Mouse (Mus musculus) E14TG2a.4 (cell line): Measurements from ENCODE around the gene Dnajc6.

Experiments used
- H3K27me3 ChIP-seq: 2 replicates; pipeline ENCODE4 v1.6.1; 2014; ENCODE audit warnings: low read length, control low read depth; ENCODE audit not compliant: insufficient read depth
- H3K36me3 ChIP-seq: 2 replicates; pipeline ENCODE4 v1.6.1; 2014; ENCODE audit warnings: low read length, control low read depth; ENCODE audit not compliant: insufficient read depth
- H3K4me1 ChIP-seq: replicated peaks from 2 replicates; pipeline ENCODE4 v1.6.1; 2014; ENCODE audit warnings: low read depth, low read length, control low read depth
- H3K4me3 ChIP-seq: replicated peaks from 2 replicates; pipeline ENCODE4 v1.5.1; 2014; ENCODE audit warnings: mild to moderate bottlenecking, low read length
- H3K9me3 ChIP-seq: 2 replicates; pipeline ENCODE4 v1.6.1; 2014; ENCODE audit warnings: low read length, control low read depth
- CTCF ChIP-seq: conservative IDR thresholded peaks from 2 replicates; pipeline ENCODE4 v1.5.1; 2014; ENCODE audit warnings: low read length
- NANOG ChIP-seq: IDR thresholded peaks from 2 replicates; pipeline ENCODE4 v1.6.1; 2014; ENCODE audit warnings: borderline replicate concordance, low read length, mixed read lengths
- POU5F1 ChIP-seq: IDR thresholded peaks from 2 replicates; pipeline ENCODE4 v1.6.1; 2014; ENCODE audit warnings: low read length, borderline replicate concordance

Gene Dnajc6

DNA sequence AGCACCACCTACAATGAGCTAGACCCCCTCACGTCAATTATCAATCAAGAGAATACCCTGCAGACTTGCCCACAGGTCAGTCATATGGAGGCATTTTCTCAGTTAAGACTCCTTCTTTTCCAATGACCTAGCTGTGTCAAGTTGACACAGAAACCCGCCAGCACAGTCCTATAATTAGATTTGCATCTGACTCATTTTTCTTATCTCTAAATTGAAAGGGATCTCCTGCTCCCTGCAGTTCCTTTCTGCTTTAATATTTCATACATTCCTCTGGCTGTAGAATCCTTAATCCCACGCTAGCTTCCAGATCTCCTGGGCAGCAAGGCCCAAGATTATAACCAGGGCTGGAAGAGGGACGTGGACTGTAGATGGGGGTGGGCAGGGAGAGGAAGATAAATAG lies 44.1 kb downstream of the Dnajc6 start:
- Histone ChIP-seq H3K4me1 (no peaks in the 10 kb centered on the region), H3K4me3 (no peak overlapping the region), H3K36me3 (peaks cover 20% of the 10 kb centered on the region), H3K9me3 (peaks cover 4% of the 10 kb centered on the region; the same call in 1 of the 2 replicates), H3K27me3 (no peaks in the 10 kb centered on the region)
- TF ChIP-seq POU5F1: no peak
- no peak for TF ChIP-seq CTCF
- TF ChIP-seq NANOG: no peak

- H3K4me3 ChIP-seq: peak overlapping the region; percentile 83
- TF ChIP-seq POU5F1 (no peak), CTCF (no peak), NANOG (no peak)
- no peaks in the 10 kb centered on the region for H3K36me3 ChIP-seq
- 0 out of 2 replicates have a peak, but pooled peaks cover 5% of the 10 kb centered on the region for H3K27me3 ChIP-seq
- peaks cover 26% of the 10 kb centered on the region for H3K4me1 ChIP-seq
- H3K9me3 ChIP-seq: no peaks in the 10 kb centered on the region
These were observed 53.6 kb downstream of the Dnajc6 start for GRCm38 (mm10) chr4:101549958-101550591.

DNA sequence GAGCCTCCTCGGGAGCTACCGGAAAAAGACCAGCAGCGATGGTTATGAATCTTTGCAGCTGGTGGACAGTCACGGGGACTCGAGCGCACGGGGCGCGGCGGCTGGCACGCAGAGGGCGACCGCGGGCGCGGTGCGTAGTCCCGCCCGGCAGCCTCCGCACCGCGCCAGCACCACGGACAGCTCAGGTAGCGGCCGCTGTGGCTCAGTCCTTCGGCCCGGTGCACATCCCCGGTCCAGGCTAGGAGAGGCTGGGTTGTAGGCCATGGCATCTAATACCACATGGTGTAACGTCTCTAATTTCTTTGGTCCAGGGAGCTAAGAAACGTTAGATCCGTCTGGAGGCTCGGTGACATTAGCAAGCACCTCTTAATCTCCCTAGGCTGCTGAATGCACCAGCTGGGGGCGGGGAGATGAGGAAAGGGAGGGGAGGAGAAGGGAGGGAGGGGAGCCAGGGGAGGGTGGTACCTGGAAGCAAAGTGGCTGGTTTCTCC lies 54.3 kb downstream of the Dnajc6 start:
- H3K9me3 ChIP-seq: no peaks in the 10 kb centered on the region
- H3K27me3 ChIP-seq: 0 out of 2 replicates have a peak, but pooled peaks cover 5% of the 10 kb centered on the region
- no peaks in the 10 kb centered on the region for H3K36me3 ChIP-seq
- H3K4me3 ChIP-seq: peak overlapping the region; percentile 83
- TF ChIP-seq CTCF: no peak
- TF ChIP-seq NANOG: no peak
- TF ChIP-seq POU5F1: no peak
- H3K4me1 ChIP-seq: peaks cover 26% of the 10 kb centered on the region

DNA sequence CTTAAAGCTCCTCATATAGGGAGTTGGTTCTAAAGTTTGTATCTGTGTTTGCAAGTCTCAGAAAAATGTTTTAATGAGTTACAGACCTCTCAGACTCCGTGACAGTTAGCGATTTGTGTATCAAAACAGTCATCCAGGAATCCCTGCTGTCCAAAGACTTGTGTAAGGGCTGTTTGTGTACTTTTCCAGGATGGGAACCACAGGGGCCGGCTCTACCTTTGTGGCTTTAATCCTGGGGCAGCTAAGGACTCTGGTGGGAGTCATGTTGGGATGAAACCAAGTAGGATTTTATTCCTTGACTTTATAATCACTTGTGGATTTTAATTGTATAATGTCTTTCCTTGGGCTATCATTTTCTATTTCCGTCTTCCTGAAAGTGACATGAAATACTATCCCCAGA lies 55.0 kb downstream of the Dnajc6 start:
- Histone ChIP-seq H3K27me3 (0 out of 2 replicates have a peak, but pooled peaks cover 5% of the 10 kb centered on the region), H3K4me3 (peak overlapping the region; percentile 83), H3K36me3 (no peaks in the 10 kb centered on the region), H3K4me1 (peaks cover 26% of the 10 kb centered on the region), H3K9me3 (no peaks in the 10 kb centered on the region)
- TF ChIP-seq POU5F1 (no peak), NANOG (no peak), CTCF (no peak)

GRCm38 (mm10) chr4:101552372-101552771 lies 55.9 kb downstream of the Dnajc6 start:
- H3K36me3 ChIP-seq: no peaks in the 10 kb centered on the region
- 0 out of 2 replicates have a peak, but pooled peaks cover 5% of the 10 kb centered on the region for H3K27me3 ChIP-seq
- TF ChIP-seq NANOG: no peak
- H3K4me3 ChIP-seq: no peak overlapping the region
- H3K4me1 ChIP-seq: peaks cover 26% of the 10 kb centered on the region
- H3K9me3 ChIP-seq: no peaks in the 10 kb centered on the region

- no peaks in the 10 kb centered on the region for H3K27me3 ChIP-seq
- H3K36me3 ChIP-seq: no peaks in the 10 kb centered on the region; the same call in 1 of the 2 replicates
- no peaks in the 10 kb centered on the region for H3K9me3 ChIP-seq
- no peak overlapping the region for H3K4me3 ChIP-seq
- TF ChIP-seq POU5F1 (no peak), NANOG (no peak), CTCF (no peak)
- H3K4me1 ChIP-seq: peaks cover 17% of the 10 kb centered on the region
These were observed 58.6 kb downstream of the Dnajc6 start for GRCm38 (mm10) chr4:101555016-101555415.

DNA sequence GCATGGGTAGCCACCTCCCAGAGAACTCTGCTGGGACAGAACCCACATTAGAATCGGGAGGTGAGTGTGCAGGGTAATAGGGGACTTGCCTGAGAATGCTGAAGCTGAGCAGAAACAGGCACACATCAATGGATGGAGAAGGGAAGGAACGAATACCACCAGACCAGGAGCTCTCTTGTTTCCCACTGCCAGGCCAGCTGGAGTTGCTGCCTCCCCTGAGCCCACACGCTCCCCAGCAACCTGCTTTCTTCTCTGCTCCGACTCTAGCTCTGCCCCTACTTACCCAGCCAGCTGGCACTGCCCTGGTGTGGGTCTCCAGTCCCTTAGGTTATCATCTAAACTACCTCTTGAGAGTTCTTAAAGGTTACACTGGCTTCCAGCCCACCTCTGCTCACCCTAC lies 63.7 kb downstream of the Dnajc6 start:
- Histone ChIP-seq H3K9me3 (no peaks in the 10 kb centered on the region), H3K4me3 (no peak overlapping the region), H3K4me1 (no peaks in the 10 kb centered on the region), H3K27me3 (no peaks in the 10 kb centered on the region), H3K36me3 (no peaks in the 10 kb centered on the region; the same call in 1 of the 2 replicates)
- TF ChIP-seq NANOG: no peak

DNA sequence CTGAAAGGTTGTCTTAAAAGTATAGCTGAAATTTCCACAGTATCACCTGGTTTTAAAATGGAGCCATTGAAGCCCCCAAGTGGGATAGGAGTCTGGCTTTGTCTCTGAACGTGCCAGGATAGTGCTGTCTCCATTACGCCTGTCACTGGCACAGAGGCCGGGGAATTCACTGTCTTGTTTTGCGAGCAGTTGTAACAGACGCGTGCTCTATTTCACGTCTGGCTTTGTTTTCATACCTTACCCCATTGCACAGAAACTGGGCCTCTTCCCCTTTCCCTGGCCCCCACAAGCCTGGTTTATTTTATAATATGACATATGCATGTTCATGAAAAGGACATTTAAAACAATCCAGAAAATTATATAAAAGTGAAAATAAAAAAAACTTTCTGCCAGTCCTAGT lies 66.4 kb downstream of the Dnajc6 start:
- H3K36me3 ChIP-seq: no peaks in the 10 kb centered on the region; the same call in 1 of the 2 replicates
- no peaks in the 10 kb centered on the region for H3K27me3 ChIP-seq
- no peak for TF ChIP-seq CTCF
- TF ChIP-seq NANOG: no peak
- no peak for TF ChIP-seq POU5F1
- H3K4me3 ChIP-seq: no peak overlapping the region
- no peaks in the 10 kb centered on the region for H3K4me1 ChIP-seq
- H3K9me3 ChIP-seq: no peaks in the 10 kb centered on the region

GRCm38 (mm10) chr4:101563607-101564006 lies 67.2 kb downstream of the Dnajc6 start:
- no peaks in the 10 kb centered on the region for H3K4me1 ChIP-seq
- no peak overlapping the region for H3K4me3 ChIP-seq
- TF ChIP-seq NANOG (no peak), POU5F1 (no peak), CTCF (no peak)
- H3K9me3 ChIP-seq: no peaks in the 10 kb centered on the region
- no peaks in the 10 kb centered on the region; the same call in 1 of the 2 replicates for H3K36me3 ChIP-seq
- H3K27me3 ChIP-seq: no peaks in the 10 kb centered on the region
